Mouse (Mus musculus): ENCODE measurements around the gene Dpf1.

The Dpf1 gene

DNA sequence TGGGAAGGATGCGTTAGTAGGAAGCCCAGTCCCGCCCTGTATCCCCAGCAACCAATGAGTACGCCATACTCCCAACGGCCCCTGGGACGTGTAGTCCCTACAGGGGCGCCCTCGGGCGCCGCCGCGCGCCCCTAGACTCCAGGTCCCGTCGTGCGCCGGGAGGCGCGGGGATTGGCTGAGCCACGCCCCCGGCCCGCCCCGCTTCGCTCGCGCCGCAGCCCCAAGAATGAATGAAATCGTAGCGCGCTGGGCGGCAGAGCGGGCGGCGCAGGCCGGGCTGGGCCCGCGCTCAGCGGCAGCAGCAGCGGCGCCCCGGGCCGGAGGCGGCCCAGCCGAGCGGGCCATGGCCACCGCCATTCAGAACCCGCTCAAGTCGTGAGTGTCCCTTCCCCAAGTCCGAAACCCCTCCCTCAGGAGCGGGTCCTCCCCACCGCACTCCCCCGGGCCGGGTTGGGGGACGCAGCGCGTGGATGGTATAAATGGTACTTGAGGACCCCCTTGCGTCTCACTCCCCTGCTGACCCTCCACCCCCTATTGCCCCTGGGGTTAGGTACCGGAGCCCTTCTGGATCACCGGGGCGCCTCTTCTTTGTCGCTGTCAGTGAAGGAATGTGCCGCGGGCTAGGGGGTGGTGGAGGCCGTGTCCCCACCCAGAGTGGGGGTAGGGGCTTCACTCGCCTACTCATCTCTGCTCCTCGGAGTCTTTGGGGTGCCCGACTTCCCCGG, at the start of gene Dpf1:
Dpf1 (plus strand) TSS at position 214 of the 725 bp plus-strand sequence.
- no peak for DNase-seq (ENCODE audit: low read depth)

DNA sequence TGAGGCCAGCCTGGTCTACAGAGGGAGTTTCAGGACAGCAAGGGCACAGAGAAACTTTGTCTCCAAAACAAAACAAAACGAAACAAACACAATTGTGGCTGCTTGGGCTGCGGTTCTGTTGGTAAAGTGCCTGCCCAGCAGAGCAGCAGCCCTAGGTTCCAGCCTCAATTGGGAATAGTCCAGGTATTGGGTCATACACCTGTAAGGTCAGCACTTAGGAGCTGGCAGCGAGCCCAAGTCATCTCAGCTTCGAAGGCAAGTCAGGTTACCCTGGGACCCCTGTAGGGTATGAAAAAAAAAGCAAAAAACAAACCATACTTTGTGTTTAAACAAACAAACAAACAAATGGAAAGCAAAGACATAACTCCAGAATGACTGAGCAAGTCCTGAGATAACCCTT, 47.9 kb upstream of the Dpf1 start:
- no peak for DNase-seq (ENCODE audit: low read depth)

DNA sequence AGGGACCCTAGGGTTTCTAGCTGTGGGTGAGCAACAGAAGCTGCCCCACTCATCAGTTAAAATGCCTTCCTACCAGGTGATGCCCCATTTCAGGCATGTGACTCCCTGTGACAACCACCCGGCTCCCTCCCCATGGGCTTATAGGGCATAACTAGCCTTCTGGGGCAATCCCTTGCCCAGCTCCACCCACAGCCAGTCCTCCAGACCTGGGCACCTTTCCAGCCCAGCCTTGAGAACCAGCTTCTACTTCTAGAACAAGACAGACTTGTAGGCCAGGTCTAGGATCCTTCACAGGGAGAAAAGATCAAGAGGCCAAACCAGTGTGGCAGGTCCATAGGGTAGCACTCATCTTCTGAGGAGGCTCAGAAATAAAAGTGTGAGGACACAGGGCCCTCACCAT, 46.4 kb upstream of the Dpf1 start:
- no peak for DNase-seq (ENCODE audit: low read depth)

DNA sequence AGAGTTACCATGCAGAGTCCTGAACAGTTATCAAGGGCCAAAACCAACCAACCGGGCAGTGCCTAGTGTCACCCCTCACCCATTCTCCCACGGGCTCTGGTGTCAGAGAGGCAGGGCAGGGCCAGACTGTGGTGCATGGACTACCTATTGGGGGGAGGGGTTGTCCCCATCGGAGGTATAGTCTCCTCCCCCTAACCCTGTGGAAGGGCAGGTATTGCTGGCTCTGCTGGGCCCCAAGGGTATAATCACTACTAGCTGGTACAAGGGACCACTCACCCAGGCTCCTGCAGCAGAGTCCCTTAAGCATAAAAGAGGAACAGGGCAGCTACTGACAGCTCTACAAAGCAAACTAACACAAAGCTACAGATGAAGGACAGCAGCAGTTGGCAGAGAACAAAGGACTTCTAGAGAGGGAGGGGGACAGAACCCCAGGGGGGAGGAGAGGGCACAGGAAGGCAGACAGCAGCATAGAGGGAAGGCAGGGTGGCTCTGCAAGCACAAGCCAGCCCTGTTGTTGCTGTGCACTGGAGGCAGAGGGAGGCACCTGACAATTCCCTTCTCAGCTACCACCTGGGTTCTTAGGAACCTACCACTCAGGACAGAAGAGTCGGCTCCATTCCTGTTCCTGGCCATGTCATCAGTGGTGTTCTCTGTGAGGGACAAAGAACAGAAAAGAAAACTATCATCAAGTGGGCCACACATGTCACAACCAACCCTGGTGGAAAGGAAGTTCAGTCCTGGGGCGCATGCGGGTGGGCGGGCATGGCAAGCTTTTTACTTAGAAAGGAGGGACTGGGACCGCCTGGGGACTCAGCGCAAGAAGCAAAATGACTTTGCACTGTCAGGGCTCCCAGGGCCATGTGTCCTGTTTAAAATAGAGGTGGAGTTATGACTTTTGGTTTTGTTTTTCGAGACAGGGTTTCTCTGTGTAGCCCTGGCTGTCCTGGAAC, 43.7 kb upstream of the Dpf1 start:
- no peak for DNase-seq (ENCODE audit: low read depth)

DNA sequence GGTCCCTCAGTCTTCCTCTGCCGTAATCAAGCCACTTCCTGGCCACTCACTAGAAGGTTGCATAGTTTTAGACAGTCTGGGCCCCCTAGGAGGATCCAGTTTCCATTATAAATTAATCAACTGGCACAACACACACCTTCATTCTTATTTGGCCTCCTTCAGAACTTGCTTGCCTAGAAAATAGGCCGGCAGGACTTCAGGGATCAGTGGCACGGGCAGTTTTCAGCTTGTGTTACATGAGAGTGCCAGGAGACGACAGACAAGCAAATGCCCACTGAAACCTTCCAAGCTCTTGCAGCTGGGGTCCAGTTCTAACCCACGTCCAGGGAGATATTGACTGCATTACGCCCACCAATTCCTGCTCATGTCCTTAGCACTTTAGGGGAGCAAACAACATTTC, 41.6 kb upstream of the Dpf1 start:
- DNase-seq (ENCODE audit: low read depth), result no peak

DNA sequence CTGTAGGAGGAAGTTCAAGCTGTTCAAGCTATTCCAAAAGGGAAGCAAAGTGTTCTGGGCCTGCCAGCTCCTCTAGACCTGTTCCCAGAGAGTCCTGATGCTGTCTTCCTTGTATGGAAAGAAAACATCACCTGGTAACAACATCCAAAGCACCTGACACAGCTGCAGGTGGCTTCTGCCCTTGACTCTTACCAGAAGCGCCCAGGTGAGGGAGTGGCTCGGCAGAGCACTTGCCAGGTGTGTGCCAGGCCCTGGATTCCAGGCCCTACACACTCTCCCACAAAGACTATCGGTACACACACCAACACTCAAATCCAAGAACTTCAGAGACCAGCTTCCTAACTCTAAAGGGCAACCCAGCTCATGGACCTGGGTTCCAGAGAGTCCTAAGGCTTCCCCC, 39.9 kb upstream of the Dpf1 start:
- DNase-seq (ENCODE audit: low read depth), result no peak

DNA sequence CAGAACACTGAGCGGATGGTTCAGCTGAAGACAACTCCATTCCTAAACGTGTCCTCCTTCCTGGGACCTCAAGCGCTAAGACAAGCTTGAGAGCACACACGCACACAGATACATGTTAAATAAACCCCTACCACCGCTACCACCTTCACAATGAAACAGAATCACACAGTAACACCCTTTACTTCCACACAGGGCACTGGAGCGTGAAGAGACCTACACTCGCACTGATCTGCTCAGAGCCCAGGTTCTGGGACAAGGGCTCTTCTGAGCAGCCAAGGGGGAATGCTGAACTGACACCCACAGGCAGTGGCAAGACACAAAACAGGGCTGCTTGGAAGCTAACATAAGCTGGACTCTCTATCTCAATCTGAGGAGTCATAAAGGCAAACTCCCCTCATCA, 38.1 kb upstream of the Dpf1 start:
- no peak for DNase-seq (ENCODE audit: low read depth)

DNA sequence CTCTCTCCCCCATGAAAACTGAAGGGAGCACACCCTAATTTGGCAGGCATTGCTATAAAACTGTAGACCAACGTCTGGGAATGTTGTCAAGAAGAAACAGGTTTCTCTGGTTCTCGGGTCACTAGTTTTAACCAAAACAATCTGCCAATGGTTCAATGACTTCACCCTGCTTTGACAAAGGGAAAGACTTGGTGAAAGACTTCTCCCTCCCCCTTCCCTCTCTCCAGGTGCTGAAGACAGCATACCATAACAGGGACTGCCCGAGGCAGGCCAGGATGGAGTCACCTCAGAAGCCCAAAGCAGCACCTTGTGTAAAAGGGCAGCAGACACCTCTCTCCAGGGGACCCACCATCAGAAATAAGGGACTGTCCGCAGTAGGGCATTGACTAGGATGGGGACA, 36.8 kb upstream of the Dpf1 start:
- no peak for DNase-seq (ENCODE audit: low read depth)

DNA sequence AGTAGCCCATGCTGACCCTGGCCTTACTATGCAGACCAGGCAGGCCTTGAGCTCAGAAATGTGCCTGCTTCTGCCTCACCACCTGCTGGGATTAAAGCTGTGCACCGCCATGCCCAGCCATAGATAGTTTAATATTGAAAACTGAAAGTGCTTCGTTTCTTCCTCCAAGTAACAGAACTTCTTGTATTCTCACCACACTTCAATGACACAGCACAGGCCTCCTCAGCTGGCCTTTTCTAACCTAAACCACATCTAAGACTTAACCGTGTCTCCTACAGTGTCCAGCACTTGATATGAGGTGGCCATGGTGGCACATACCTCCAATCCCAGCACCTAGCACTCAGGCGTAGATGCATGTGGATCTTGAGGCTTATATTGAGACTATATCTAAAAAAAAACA, 33.3 kb upstream of the Dpf1 start:
- no peak for DNase-seq (ENCODE audit: low read depth)

DNA sequence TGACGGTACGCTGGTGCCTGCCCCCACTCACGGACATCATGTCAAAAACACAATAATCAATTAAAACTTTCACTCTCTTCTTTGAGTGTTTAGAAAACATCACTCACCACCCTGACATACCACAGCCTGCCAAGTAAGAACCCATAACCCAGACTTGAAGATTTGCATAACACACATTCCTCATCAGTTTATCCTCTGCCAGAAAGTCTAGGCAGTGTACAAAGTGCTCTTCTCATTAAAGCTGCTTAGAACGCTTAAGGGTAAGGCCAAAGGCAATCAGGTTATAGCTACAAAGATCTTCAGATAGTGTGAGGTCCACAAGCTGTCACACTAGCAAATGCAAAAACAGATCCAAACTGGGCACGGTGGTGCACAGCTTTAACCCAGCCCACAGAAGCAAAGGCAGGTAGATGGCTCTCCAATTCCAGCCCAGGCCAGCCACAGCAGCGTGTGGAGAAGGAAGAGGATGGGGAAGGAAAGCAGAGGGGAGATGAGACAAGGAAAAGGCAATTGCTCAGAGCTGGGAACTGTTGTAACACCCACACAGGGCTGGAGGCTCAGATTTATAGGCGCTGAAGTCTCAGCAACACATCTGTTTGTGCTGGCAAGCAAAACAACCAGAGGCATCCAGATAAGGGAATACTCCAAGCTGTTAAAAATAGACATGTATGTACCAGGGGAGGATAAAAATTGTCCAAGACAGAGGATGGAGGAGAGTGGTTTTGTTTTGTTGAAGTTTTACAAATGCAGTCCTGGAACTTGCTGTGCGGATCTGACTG, 31.9 kb upstream of the Dpf1 start:
- no peak for DNase-seq (ENCODE audit: low read depth)

DNA sequence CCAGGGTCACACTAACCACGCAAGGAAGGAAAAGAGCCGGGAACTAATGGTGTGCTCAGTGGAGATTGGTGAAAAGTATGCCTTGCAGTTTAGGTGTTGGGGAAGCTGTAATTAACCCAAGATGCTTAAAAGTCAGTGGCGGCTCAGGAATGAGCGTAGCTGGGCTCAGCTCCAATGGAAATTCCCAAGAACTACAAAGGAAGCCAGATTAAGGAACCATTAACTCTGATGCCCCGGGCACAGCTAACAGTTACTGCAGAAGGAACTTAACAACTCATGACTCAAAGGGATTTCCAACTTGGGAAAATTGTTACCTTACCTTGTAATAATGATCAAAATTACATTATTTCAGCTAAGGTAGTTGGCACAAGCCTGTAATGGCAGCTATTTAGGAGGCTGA, 27.0 kb upstream of the Dpf1 start:
- DNase-seq (ENCODE audit: low read depth), result no peak

DNA sequence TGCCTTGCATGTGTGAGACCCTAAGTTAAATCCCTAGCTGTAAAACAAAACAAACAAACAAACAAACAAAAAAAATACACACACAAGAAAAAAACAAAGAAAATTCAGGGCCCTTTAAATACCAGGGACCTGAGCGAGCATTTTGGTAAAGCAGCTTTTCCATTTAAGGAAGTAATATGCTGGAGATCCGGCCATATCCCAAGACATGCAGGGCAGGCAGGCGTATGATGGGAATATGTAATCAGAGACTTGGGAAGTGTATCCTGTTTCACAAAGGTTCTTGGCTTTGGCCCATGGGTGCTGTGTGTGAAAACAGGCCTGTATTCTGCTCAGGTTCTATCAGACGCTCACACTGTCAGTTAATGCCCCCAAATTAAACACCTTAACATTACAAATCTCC, 26.2 kb upstream of the Dpf1 start:
- DNase-seq (ENCODE audit: low read depth), result no peak

DNA sequence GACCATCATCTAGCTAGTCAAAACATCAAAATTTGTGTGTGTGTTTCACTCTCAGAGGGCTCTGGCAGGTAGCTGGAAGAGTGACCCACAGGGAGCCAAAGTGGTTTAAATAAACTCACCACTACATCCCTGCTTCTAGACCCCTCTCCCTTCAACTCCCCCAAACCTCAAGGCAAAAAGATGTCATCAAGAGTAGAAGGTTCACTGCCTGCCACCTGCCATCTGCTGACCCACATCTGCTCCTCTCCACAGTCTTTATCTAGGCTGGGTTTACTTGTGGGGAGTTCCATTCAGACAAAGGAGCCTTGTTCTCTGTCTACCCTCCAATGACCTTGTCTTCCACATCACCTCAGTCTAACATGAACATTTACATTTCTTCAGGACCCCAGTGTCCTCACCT, 24.5 kb upstream of the Dpf1 start:
- no peak for DNase-seq (ENCODE audit: low read depth)

DNA sequence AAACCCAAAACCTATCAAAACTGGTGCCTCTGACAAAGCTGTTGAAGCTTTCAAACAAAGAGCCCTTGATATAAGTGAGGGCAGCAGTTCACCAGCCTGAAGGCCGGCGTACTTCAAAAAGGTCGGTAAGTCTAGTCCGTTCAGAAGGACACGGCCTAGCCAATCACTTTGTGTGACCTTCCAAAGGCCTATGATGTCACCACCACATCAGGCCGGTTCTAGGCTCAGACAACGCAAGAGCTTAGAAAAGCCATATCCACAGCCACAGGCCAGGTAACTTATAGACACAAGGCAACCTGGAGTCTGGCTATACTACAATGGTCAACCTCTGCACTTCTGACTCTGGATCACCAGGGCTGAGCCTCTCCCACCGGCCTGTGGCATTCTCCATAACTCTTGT, 23.8 kb upstream of the Dpf1 start:
- no peak for DNase-seq (ENCODE audit: low read depth)

DNA sequence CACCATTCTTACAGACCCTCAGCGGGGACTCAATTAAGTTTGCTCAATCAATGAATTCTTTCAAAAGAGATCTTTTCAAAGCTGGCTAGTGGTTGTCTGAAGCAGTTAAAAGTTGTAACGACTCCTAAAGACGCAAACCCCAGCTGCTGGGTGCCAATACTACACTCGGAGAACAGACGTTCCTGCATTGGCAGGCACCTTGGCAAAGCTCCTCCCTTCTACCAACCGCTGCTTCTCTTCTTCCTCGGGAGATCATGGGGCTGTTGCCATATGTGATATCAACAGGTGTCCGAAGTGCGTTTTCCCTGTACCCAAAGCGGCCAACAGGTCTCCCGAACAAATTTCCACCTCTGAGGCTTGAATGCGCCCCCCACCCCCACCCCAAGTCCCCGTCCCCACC, 22.9 kb upstream of the Dpf1 start:
- no peak for DNase-seq (ENCODE audit: low read depth)

DNA sequence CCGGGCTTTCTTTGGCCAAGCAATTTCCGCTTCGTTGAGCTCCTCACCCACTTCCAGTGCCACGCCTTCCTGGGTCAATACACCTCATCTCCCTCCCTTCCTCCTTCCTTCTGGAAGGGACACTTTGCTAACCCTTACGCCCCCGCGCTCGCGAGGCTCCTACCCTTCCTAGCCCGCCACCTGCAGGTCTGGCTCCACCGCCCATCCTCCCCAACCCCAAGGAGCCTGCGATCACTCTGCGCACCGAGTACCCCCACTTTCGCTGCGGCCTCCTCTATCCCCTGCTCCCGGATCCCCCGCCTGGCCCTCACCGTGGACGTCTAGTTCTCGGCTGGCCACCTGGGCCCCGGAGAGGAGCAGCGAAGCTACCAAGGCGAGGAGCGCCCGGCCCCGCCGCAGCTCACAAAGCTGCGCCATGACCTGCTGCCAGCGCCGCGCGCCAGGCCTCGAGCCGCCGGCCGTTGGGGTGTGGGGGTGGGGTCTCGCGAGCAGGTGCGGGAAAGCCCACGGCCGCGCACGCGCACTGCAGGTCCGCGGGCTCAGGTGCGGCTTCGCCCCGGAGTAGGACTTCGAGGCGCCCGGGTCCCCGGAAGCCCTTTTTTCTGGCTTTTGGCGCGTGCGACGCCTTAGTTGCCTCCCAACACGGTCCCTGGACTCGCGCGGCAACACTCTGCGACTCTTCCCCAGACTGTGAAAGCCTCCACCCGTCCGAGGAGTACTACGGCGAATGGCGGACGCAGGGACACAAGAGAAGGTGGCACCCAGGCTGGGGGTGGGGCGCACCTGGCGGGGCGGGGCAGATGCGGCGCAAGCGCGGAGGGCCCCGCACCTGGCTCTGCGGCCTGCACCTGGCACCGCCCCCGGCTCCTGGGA, 22.3 kb upstream of the Dpf1 start, which contains the start of gene Spint2:
Spint2 (minus strand) TSS at position 712 of the 873 bp plus-strand sequence.
- DNase-seq (ENCODE audit: low read depth), result peak; percentile 20

DNA sequence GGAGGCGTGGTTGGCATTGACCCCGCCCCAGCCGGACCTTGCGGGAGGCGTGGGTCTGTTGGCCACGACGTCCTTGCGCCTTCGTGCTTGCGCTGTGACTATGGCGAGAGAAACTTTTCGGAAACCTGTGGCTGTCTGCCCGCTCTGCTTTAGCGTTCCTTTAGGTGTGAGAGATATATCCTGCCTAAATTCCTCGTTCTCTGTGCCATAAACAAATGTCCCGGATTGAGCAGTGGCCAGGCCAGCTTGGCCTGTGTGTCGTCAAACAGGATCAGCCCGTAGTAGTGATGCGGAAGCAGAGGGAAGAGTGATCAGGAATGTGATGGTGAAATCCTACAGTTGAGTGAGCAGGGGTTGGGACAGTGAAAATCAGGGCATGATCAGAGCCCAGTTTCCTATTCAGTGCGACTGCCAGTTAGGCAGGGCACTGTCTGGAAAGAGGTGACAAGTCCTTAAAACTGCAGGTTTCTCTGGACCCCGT, 21.6 kb upstream of the Dpf1 start:
- no peak for DNase-seq (ENCODE audit: low read depth)

DNA sequence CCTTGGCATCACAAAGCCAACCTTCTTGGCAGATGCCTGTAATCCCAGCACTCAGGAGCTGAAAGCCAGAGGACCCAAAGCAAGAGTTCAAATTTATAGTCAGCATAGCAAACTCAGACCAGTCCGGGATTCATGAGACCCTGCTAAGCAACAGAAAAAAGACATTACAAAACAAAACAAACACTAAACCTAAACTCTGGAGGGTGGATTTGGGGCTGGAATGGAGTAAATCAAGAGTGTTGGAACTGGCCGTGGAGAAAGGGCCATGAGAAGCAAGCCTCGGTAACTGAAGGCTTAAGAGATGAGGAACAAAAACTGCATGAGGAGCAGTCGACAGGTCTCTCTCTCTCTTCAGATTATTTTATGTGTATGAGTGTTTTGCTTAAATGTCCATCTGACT, 19.9 kb upstream of the Dpf1 start:
- no peak for DNase-seq (ENCODE audit: low read depth)

DNA sequence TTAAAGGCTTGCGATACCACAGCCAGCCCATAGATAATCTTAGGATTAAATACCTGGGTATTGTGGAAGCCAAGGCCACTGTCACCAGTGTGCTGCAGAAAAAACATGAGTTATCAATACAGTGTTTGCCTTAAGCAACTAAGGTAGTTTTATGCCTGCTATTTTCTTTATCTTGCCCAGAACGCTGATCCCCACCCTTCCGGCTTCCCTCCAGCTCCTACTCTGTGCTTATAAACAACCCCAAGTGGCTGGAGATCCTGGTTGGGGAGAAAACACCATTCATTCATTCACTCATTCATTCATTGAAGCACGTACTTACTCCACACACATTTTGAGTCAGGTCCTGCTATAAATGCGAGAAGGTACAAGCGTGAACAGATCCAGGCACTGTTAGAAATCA, 19.2 kb upstream of the Dpf1 start:
- DNase-seq (ENCODE audit: low read depth), result no peak

DNA sequence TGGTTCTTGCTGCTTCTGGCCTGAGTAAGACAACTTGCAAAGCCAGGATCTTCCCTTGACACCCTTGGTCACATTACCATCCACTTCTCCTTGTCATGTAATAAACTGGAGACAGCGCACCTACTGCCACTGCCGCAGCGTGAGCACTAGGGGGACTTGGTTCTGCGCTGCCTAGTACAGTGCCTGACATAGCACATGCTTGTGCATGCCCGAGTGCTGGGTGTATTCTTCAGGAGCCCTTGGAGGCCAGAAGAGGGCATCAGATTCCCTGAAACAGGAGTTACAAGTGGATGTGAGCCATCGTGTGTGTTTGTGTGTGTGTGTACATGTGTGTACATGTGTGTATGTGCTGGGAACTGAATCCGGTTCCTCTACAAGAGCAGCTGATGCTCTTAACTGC, 16.3 kb upstream of the Dpf1 start:
- no peak for DNase-seq (ENCODE audit: low read depth)

DNA sequence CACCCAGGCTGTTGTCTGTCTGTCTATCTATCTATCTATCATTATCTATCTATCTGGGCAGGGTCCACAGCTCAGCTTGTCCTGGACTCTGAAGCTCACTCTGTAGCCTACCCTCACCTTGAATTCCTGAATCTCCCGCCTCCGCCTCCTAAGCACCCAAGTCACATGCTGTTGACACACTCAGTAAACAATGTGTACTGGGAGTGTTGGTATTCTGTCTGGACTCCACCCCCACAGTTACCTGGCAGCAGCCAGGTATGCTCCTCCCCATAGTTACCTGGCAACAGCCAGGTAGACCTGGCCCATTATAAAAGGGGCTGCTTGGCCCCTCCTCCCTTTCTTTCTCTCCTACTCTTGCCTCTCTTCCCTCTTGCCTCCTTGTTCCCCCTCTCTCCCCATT, 15.7 kb upstream of the Dpf1 start:
- no peak for DNase-seq (ENCODE audit: low read depth)
